Mouse (Mus musculus) forebrain, embryonic 14.5 days (tissue): ENCODE measurements around the gene Igsf1. TPM values are rescaled to one million over a fixed set of nuclear protein-coding genes. Genes with fewer than 3 reads are reported as not detected.

Experiments
- ATAC-seq: fragments of 200-750 bp; cut with Nextera tagmentation; 2 replicates; pipeline ENCODE4 v1.8.0; 2017; ENCODE audit warnings: mild to moderate bottlenecking, moderate library complexity
- DNase-seq: peaks from one replicate; pipeline ENCODE4 v3.0.0-alpha.2; 2015; ENCODE audit warnings: low spot score
- H3K27ac ChIP-seq: fragments of 300-500 bp; sonication (generic); 2 replicates; pipeline ENCODE4 v1.5.1; 2014; ENCODE audit warnings: low read depth, mild to moderate bottlenecking, control low read depth, low read length, moderate library complexity
- H3K27me3 ChIP-seq: fragments of 300-500 bp; sonication (generic); replicated peaks from 2 replicates; pipeline ENCODE4 v1.6.1; 2014; ENCODE audit warnings: low read length, control low read depth, mixed read lengths; ENCODE audit not compliant: control insufficient read depth, insufficient read depth
- H3K36me3 ChIP-seq: fragments of 300-500 bp; sonication (generic); 2 replicates; pipeline ENCODE4 v1.6.1; 2014; ENCODE audit warnings: low read length, control low read depth; ENCODE audit not compliant: control insufficient read depth, insufficient read depth
- H3K4me1 ChIP-seq: fragments of 300-500 bp; sonication (generic); 2 replicates; pipeline ENCODE4 v1.6.1; 2014; ENCODE audit warnings: antibody characterized with exemption, low read length, control low read depth; ENCODE audit not compliant: control insufficient read depth, insufficient read depth
- H3K4me2 ChIP-seq: fragments of 300-500 bp; sonication (generic); 2 replicates; pipeline ENCODE4 v1.6.1; 2014; ENCODE audit warnings: mild to moderate bottlenecking, control low read depth, low read length
- H3K4me3 ChIP-seq: fragments of 300-500 bp; sonication (generic); 2 replicates; pipeline ENCODE4 v1.5.1; 2014; ENCODE audit warnings: low read depth, low read length, control low read depth
- H3K9ac ChIP-seq: fragments of 300-500 bp; sonication (generic); 2 replicates; pipeline ENCODE4 v1.6.1; 2014; ENCODE audit warnings: mild to moderate bottlenecking, low read length, control low read depth, moderate library complexity
- H3K9me3 ChIP-seq: fragments of 300-500 bp; sonication (generic); replicated peaks from 2 replicates; pipeline ENCODE4 v1.6.1; 2016; ENCODE audit warnings: low read length, control low read depth, mixed read lengths; ENCODE audit not compliant: control insufficient read depth
- WGBS: fragments of 180-500 bp; shearing (Covaris S2); extraction: QIAGEN DNeasy Blood & Tissue Kit; methylation state at CpG from one replicate; pipeline ENCODE4 v1.1.7; 2014; 5-methylcytosine and 5-hydroxymethylcytosine counted together
- polyA plus RNA-seq: library from polyadenylated mRNA; unstranded; fragments of >200 nt; fragmentation: Nextera tagmentation; extraction: Ambion mirVana; gene quantifications from 2 replicates; pipeline ENCODE4 v1.2.1, GENCODE M21; 2014

Igsf1 gene
- polyA plus RNA-seq, result 5.4 and 5.9 TPM in 2 replicates

DNA sequence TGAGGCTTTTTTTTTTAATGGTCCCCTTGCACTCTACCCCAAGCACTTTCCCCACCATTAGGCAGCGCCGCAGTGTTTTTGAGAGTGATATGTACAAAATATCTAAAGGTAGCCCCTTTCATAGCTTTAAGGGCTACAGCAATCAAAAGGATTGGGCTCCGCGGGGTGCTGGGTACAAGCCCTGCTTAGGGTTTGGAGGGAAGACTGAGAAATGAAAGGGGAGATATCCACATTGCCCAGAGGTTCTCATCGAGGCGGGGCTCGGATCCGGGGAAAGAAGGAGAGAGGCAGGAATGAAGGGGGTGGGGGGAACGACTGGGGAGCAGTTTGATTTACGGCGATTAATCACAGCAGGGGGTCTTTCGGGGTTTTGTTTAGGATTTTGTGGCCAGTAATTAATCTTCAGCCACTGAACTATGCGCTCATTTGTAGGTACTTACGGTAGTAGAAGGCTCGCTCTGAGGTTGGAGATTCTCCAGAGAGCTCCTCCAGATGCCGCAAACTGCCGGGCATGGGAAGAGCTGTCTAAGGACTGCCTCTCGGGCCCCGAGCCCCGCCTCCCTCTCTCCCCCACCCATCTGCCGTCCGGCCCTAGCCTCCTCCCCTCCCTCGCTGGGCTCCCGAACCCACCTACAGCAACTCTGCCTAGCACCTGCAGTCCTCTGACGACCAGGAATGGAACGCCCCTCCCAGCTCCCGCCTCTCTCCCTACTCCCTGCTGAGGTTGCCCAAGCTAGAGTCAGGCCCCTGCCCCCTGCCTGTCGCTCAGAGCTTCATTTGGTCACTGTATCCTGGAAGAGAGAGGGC, at the start of gene Igsf1:
Gene Igsf1, minus strand, starts transcription at position 537 of the 807 bp plus-strand sequence.
- peak within 1 kb of the TSS; percentile 48 for H3K4me2 ChIP-seq
- no peaks in the 10 kb centered on the region for H3K9me3 ChIP-seq
- DNase-seq, result peak; percentile 78
- H3K9ac ChIP-seq, result 0 out of 2 replicates have a peak within 1 kb of the TSS, but pooled peaks have one; percentile 17
- H3K27ac ChIP-seq, result no peak within 1 kb of the TSS
- peak within 1 kb of the TSS; percentile 28 for H3K4me3 ChIP-seq
- WGBS, result 31% methylated on average over 28 of the region's 28 CpGs
- no peaks in the 10 kb centered on the region for H3K36me3 ChIP-seq
- no peaks in the 10 kb centered on the region for H3K27me3 ChIP-seq
- H3K4me1 ChIP-seq, result no peaks in the 10 kb centered on the region
- peak; percentile 97 for ATAC-seq

DNA sequence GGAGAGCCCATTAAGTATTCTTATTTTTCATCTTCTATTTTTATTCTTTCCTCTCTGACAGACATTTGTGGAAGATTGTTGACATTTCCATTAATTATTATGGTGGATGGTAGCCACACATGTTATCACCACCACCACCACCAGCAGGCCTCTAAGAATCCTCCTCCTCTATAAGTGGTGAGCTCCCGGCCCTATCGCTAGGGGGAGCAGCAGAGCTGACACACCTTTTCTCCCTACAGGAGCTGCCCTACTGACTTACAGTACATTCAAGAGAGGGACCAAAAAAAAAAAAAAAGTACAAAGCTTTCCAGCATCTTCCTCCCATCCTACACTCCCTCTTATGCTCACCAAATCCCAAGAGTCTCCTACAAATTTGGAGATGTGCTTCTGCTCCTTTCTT, 26.7 kb downstream of the Igsf1 start:
- Histone ChIP-seq H3K4me2 (no peak overlapping the region), H3K4me3 (no peak overlapping the region), H3K4me1 (no peaks in the 10 kb centered on the region), H3K9ac (no peak overlapping the region), H3K27ac (no peak overlapping the region), H3K27me3 (no peaks in the 10 kb centered on the region), H3K9me3 (no peaks in the 10 kb centered on the region), H3K36me3 (no peaks in the 10 kb centered on the region)
- DNase-seq, result no peak
- ATAC-seq, result no peak
- WGBS, result 45% methylated on average over 2 of the region's 2 CpGs

DNA sequence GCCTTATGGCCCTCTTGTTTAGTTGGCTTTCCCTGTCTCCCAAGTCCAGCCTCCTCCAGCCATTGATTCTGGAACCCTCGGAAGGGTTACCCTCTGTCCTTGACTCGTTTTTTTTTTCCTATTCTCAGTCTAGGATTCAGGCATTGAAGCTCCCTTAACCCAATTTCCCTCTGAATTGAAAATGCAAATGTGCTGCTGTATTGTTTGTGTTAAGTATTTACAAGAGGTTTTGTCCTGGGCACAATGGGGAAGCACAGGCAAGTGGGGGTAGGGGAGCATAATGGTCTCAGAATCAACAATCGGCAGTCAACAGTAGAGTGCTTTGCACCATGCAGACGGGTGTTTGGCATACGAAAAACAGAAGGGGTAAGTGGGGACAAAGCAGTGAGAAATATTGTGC, 52.4 kb downstream of the Igsf1 start:
- ATAC-seq (no peak), DNase-seq (peak; percentile 11)
- no peak overlapping the region for H3K4me3 ChIP-seq
- no peaks in the 10 kb centered on the region for H3K9me3 ChIP-seq
- no peak overlapping the region for H3K9ac ChIP-seq
- no peak overlapping the region for H3K27ac ChIP-seq
- WGBS, result 27% methylated on average over 5 of the region's 5 CpGs
- no peaks in the 10 kb centered on the region for H3K4me1 ChIP-seq
- no peak overlapping the region for H3K4me2 ChIP-seq
- H3K27me3 ChIP-seq, result no peaks in the 10 kb centered on the region
- no peaks in the 10 kb centered on the region for H3K36me3 ChIP-seq

DNA sequence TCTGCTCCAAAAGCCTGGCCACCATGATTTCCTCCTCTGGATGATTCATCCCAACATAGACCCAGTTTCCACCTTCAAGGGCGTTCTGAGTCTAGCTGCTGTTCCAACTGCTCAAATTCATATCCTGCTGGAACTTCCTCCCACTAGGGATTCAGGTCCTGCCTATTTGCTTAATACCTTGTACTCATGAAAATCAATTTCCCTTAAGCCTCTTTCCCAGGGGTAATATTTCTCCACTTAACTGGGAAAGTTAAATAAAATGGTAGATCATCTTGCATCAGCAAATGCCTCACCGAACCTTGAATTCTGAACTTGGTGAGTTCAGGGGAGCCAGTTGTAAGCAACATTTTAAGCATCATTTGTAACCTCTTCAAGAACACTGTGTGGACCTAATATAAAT, 62.6 kb downstream of the Igsf1 start, which contains the start of gene Olfr1321:
Gene Olfr1321, minus strand, starts transcription at position 101 of the 400 bp plus-strand sequence.
- no peak within 1 kb of the TSS for H3K4me3 ChIP-seq
- no peak for DNase-seq
- ATAC-seq, result no peak
- H3K4me1 ChIP-seq, result no peaks in the 10 kb centered on the region
- no peaks in the 10 kb centered on the region for H3K36me3 ChIP-seq
- no peaks in the 10 kb centered on the region for H3K27me3 ChIP-seq
- no peak within 1 kb of the TSS for H3K27ac ChIP-seq
- no peak within 1 kb of the TSS for H3K9ac ChIP-seq
- no peaks in the 10 kb centered on the region for H3K9me3 ChIP-seq
- WGBS, result 79% methylated on average over 2 of the region's 2 CpGs
- H3K4me2 ChIP-seq, result no peak within 1 kb of the TSS

Other genes starting within 250 kb of the Igsf1 start
- gene Olfr1320, start 125.4 kb downstream of the Igsf1 start, polyA plus RNA-seq, result not detected in 2 replicates
- gene Olfr1321, start 62.7 kb downstream of the Igsf1 start, polyA plus RNA-seq, result not detected in 2 replicates
- gene Olfr1322, start 93.7 kb upstream of the Igsf1 start, polyA plus RNA-seq, result not detected in 2 replicates
- not detected in 2 replicates for gene Olfr1323, start 221.6 kb upstream of the Igsf1 start, polyA plus RNA-seq